Mouse (Mus musculus) myocyte (in vitro differentiated cells): ENCODE measurements around the gene Aldh3a2. TPM values are rescaled to one million over a fixed set of nuclear protein-coding genes. Genes with fewer than 3 reads are reported as not detected.

Source experiments
- H3K27me3 ChIP-seq: one replicate; pipeline ENCODE4 v1.6.1; 2011; ENCODE audit not compliant: control insufficient read depth, insufficient read depth, insufficient read length
- H3K36me3 ChIP-seq: one replicate; pipeline ENCODE4 v1.6.1; 2011; ENCODE audit not compliant: control insufficient read depth, insufficient read depth
- H3K4me2 ChIP-seq: one replicate; pipeline ENCODE4 v1.6.1; 2011; ENCODE audit warnings: low read depth, control low read depth
- H3K4me3 ChIP-seq: one replicate; pipeline ENCODE4 v1.5.1; 2011; ENCODE audit warnings: mild to moderate bottlenecking, control low read depth, moderate library complexity
- H3K79me2 ChIP-seq: one replicate; pipeline ENCODE4 v1.6.1; 2011; ENCODE audit not compliant: control insufficient read depth, insufficient read depth
- H3ac ChIP-seq: one replicate; pipeline ENCODE4 v1.6.1; 2011; ENCODE audit not compliant: control insufficient read depth, insufficient read length
- CEBPB ChIP-seq: IDR thresholded peaks from 2 replicates; pipeline ENCODE4 v1.6.1; 2011; ENCODE audit warnings: mild to moderate bottlenecking, moderate library complexity; ENCODE audit not compliant: poor library complexity, insufficient read depth, severe bottlenecking
- E2F4 ChIP-seq: IDR thresholded peaks from one replicate; pipeline ENCODE4 v1.6.1; 2011; ENCODE audit warnings: mild to moderate bottlenecking, control low read depth, moderate library complexity; ENCODE audit not compliant: insufficient read depth
- MAX ChIP-seq: IDR thresholded peaks from one replicate; pipeline ENCODE4 v1.6.1; 2011; ENCODE audit warnings: low read depth, mild to moderate bottlenecking, control low read depth
- MYOD1 ChIP-seq, 3 experiments: IDR thresholded peaks; one replicate each; pipeline ENCODE4 v1.6.1; 2011; ENCODE audit warnings: control low read depth in 2 of 3, low read depth in 2 of 3, mild to moderate bottlenecking in 2 of 3, moderate library complexity in 1 of 3; ENCODE audit not compliant: insufficient read length in 2 of 3, control insufficient read depth in 1 of 3
- MYOG ChIP-seq, 3 experiments: IDR thresholded peaks; one replicate each; pipeline ENCODE4 v1.6.1; 2011; ENCODE audit warnings: control low read depth in 2 of 3, low read depth in 2 of 3, mild to moderate bottlenecking in 2 of 3; ENCODE audit not compliant: insufficient read length in 2 of 3, control insufficient read depth in 1 of 3, insufficient read depth in 1 of 3
- POLR2A ChIP-seq: IDR thresholded peaks from one replicate; pipeline ENCODE4 v1.6.1; 2011; ENCODE audit warnings: low read depth, mild to moderate bottlenecking, control low read depth, moderate library complexity; ENCODE audit not compliant: insufficient read length
- POLR2AphosphoS2 ChIP-seq: IDR thresholded peaks from one replicate; pipeline ENCODE4 v1.6.1; 2011; ENCODE audit warnings: low read depth, control low read depth; ENCODE audit not compliant: insufficient read length
- REST ChIP-seq: IDR thresholded peaks from one replicate; pipeline ENCODE4 v1.6.1; 2011; ENCODE audit warnings: mild to moderate bottlenecking, control low read depth, moderate library complexity; ENCODE audit not compliant: insufficient read depth, insufficient read length
- SRF ChIP-seq: IDR thresholded peaks from one replicate; pipeline ENCODE4 v1.6.1; 2011; ENCODE audit warnings: low read depth; ENCODE audit not compliant: control insufficient read depth, insufficient read length
- TCF12 ChIP-seq: IDR thresholded peaks from one replicate; pipeline ENCODE4 v1.6.1; 2011; ENCODE audit warnings: mild to moderate bottlenecking, control low read depth; ENCODE audit not compliant: poor library complexity, insufficient read depth, severe bottlenecking
- TCF3 ChIP-seq: IDR thresholded peaks from one replicate; pipeline ENCODE4 v1.6.1; 2011; ENCODE audit warnings: low read depth, control low read depth; ENCODE audit not compliant: insufficient read length
- USF1 ChIP-seq: IDR thresholded peaks from one replicate; pipeline ENCODE4 v1.6.1; 2011; ENCODE audit warnings: low read depth, mild to moderate bottlenecking, control low read depth, moderate library complexity
- polyA plus RNA-seq: library from polyadenylated mRNA; unstranded; fragments of >200 nt; fragmentation: generic; extraction: Trizol; gene quantifications from one replicate; pipeline ENCODE4 v1.2.1, GENCODE M21; 2012; ENCODE audit warnings: missing spikeins

The Aldh3a2 gene
- polyA plus RNA-seq, 1 experiment = 28.6 TPM

DNA sequence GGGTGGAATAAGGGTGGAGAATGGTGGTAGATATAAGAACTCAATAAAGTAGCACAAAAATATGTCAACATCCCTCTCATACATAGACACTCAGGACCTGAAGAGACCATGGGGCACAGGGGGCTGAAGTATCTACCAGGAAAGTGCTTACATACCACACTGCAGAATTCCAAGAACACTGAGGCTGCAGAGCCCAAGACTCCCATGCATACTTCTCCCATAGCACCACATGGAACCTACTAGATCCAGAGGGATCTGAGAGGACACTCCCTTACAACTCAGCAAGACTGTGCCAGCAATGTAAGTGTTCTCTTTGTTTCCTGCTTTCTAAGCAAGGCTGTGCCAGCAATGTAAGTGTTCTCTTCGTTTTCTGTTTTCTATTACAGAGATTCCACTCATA lies 83.4 kb downstream of the Aldh3a2 start:
- Histone ChIP-seq H3K4me2 (no peak overlapping the region), H3K27me3 (no peaks in the 10 kb centered on the region), H3K79me2 (no peaks in the 10 kb centered on the region), H3K36me3 (no peaks in the 10 kb centered on the region), H3K4me3 (no peak overlapping the region), H3ac (no peak overlapping the region)
- TF ChIP-seq MAX = no peak
- no peak for TF ChIP-seq TCF3
- TF ChIP-seq MYOG (IDR thresholded peaks at IDR 0.05; ENCODE audit: control insufficient read depth in 1 of 3, insufficient read depth in 1 of 3, insufficient read length in 2 of 3, low read depth in 2 of 3) = no peak
- TF ChIP-seq E2F4 = no peak
- TF ChIP-seq USF1 = no peak
- no peak for TF ChIP-seq POLR2AphosphoS2
- TF ChIP-seq SRF = no peak
- TF ChIP-seq REST = no peak
- no peak for TF ChIP-seq TCF12
- TF ChIP-seq POLR2A = no peak
- no peak for TF ChIP-seq MYOD1 (IDR thresholded peaks at IDR 0.05; ENCODE audit: control insufficient read depth in 1 of 3, insufficient read length in 2 of 3, low read depth in 2 of 3)

DNA sequence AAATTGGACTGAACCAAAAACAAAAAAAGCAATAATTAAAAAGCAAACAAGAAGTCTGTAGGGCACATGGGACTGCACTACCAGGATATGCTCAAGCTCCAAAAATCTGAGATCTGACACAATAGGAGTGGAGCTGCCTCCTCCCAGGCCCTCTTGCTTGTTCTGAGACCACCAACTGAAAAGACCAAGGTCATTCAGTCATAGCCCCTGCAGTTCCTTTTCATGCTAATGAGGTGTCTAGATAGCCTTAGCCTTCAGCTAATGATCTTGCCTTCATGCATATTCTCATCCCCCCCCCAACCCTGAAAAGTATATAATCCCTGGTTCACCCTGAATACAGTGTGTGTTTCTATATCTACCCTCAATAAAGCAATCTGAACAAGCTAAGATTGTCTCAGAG lies 85.6 kb downstream of the Aldh3a2 start:
- Histone ChIP-seq H3ac (no peak overlapping the region), H3K4me2 (no peak overlapping the region), H3K36me3 (no peaks in the 10 kb centered on the region), H3K79me2 (no peaks in the 10 kb centered on the region), H3K4me3 (no peak overlapping the region), H3K27me3 (no peaks in the 10 kb centered on the region)
- TF ChIP-seq USF1 = no peak
- no peak for TF ChIP-seq MYOG (IDR thresholded peaks at IDR 0.05; ENCODE audit: control insufficient read depth in 1 of 3, insufficient read depth in 1 of 3, insufficient read length in 2 of 3, low read depth in 2 of 3)
- TF ChIP-seq MAX = no peak
- TF ChIP-seq MYOD1 (IDR thresholded peaks at IDR 0.05; ENCODE audit: control insufficient read depth in 1 of 3, insufficient read length in 2 of 3, low read depth in 2 of 3) = no peak
- no peak for TF ChIP-seq E2F4
- TF ChIP-seq SRF = no peak
- no peak for TF ChIP-seq TCF3
- TF ChIP-seq POLR2A = no peak
- TF ChIP-seq REST = no peak
- TF ChIP-seq CEBPB = no peak
- TF ChIP-seq TCF12 = no peak

DNA sequence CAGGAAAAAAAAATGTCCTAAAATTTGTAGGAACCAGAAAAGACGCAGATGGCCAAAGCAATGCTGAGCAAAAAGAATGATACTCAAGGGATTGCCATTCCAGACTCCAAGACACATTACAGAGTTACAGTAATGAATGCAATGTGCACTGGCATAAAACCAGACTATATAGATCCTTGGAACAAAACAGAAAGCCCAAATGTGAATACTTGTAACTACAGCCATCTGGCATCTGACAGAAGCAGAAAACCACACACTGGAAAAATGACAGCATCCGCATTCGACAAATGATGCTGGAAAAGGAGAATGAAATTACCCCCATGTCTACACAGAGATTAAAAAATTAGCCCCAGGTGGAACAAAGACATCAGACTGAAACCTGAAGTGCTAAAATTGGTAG lies 86.9 kb downstream of the Aldh3a2 start:
- Histone ChIP-seq H3K4me3 (no peak overlapping the region), H3K36me3 (no peaks in the 10 kb centered on the region), H3ac (no peak overlapping the region), H3K27me3 (no peaks in the 10 kb centered on the region), H3K4me2 (no peak overlapping the region), H3K79me2 (no peaks in the 10 kb centered on the region)
- TF ChIP-seq MAX (no peak), CEBPB (no peak), POLR2A (no peak), TCF12 (no peak), TCF3 (no peak), MYOD1 (IDR thresholded peaks at IDR 0.05; ENCODE audit: control insufficient read depth in 1 of 3, insufficient read length in 2 of 3, low read depth in 2 of 3) (no peak), MYOG (IDR thresholded peaks at IDR 0.05; ENCODE audit: control insufficient read depth in 1 of 3, insufficient read depth in 1 of 3, insufficient read length in 2 of 3, low read depth in 2 of 3) (no peak), SRF (no peak), REST (no peak), USF1 (no peak), E2F4 (no peak), POLR2AphosphoS2 (no peak)

DNA sequence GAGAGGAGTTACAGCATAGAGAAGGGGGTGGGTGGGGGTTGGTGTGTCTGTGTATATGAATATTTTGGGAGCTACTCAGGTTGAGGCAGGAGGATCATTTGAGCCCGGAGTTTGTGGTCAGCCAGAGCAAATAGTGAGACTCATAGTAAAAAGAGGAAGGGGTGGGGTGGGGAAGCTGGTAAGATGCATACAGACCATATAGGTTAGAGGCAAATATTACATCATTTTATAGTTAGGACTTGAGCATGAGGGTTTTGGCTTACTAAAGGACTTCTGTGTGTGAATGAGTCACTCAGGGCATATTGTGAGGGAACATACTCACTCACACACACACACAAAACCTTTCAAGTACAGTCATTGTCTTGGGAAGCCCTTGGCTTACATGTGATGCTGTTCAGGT lies 90.9 kb downstream of the Aldh3a2 start:
- peaks cover 34% of the 10 kb centered on the region for H3K79me2 ChIP-seq
- H3K4me3 ChIP-seq = no peak overlapping the region
- H3K27me3 ChIP-seq = no peaks in the 10 kb centered on the region
- H3K4me2 ChIP-seq = no peak overlapping the region
- no peak for TF ChIP-seq MYOD1 (IDR thresholded peaks at IDR 0.05; ENCODE audit: control insufficient read depth in 1 of 3, insufficient read length in 2 of 3, low read depth in 2 of 3)
- H3K36me3 ChIP-seq = no peaks in the 10 kb centered on the region
- H3ac ChIP-seq = no peak overlapping the region

DNA sequence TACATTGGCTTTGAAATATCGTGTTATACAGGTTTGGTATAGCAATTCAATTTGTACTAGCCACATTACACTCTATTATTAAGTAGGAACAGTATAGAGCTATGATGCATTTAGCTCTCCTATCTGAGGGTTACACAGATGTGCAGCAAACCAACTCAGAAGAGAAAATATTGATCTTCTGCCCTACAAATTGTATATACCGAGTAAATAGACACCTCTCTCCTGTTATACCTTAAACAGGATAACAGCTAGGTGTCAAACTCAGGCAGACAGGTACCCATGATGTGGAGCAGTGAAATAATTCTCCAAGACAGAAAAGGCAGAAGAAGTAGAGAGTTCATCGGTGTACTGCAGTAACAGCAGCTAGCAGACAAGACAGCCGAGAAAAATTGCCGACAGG lies 91.5 kb downstream of the Aldh3a2 start:
- Histone ChIP-seq H3K27me3 (no peaks in the 10 kb centered on the region), H3K4me3 (no peak overlapping the region), H3K36me3 (no peaks in the 10 kb centered on the region), H3K4me2 (peak overlapping the region; percentile 60), H3ac (no peak overlapping the region), H3K79me2 (peaks cover 40% of the 10 kb centered on the region)
- TF ChIP-seq POLR2AphosphoS2 (no peak), CEBPB (no peak), TCF12 (no peak), E2F4 (no peak), REST (no peak), POLR2A (no peak), TCF3 (no peak), USF1 (no peak), MAX (no peak), MYOD1 (IDR thresholded peaks at IDR 0.05; ENCODE audit: control insufficient read depth in 1 of 3, insufficient read length in 2 of 3, low read depth in 2 of 3) (no peak)
